Mouse (Mus musculus) E14TG2a.4 (cell line): Measurements from ENCODE around the gene Syndig1.

Source experiments
- CTCF ChIP-seq: conservative IDR thresholded peaks from 2 replicates; pipeline ENCODE4 v1.5.1; 2014; ENCODE audit warnings: low read length
- POU5F1 ChIP-seq: IDR thresholded peaks from 2 replicates; pipeline ENCODE4 v1.6.1; 2014; ENCODE audit warnings: low read length, borderline replicate concordance

- TF ChIP-seq CTCF (no peak), POU5F1 (no peak)
These were observed 1.0 kb downstream of the Syndig1 start for GRCm38 (mm10) chr2:149829955-149830535.
